Mouse (Mus musculus) C2C12 (cell line): ENCODE data around the gene Gsg1l.

Experiments used
- CEBPB ChIP-seq: IDR thresholded peaks from one replicate; pipeline ENCODE4 v1.6.1; 2011; ENCODE audit warnings: low read depth, mild to moderate bottlenecking, control low read depth, moderate library complexity
- CTCF ChIP-seq: IDR thresholded peaks from one replicate; pipeline ENCODE4 v1.5.1; 2011; ENCODE audit not compliant: control insufficient read depth, insufficient read depth, insufficient read length
- FOSL1 ChIP-seq: IDR thresholded peaks from one replicate; pipeline ENCODE4 v1.8.0; 2011; ENCODE audit warnings: mild to moderate bottlenecking, low read length; ENCODE audit not compliant: poor library complexity, insufficient read depth, severe bottlenecking
- MAX ChIP-seq: IDR thresholded peaks from one replicate; pipeline ENCODE4 v1.6.1; 2011; ENCODE audit warnings: mild to moderate bottlenecking, control low read depth
- MYOD1 ChIP-seq: IDR thresholded peaks from one replicate; pipeline ENCODE4 v1.6.1; 2011; ENCODE audit warnings: low read depth; ENCODE audit not compliant: control insufficient read depth, insufficient read length
- MYOG ChIP-seq: IDR thresholded peaks from one replicate; pipeline ENCODE4 v1.6.1; 2011; ENCODE audit not compliant: control insufficient read depth, insufficient read length; ENCODE audit errors: extremely low read depth
- USF1 ChIP-seq: IDR thresholded peaks from one replicate; pipeline ENCODE4 v1.6.1; 2011; ENCODE audit warnings: low read depth, mild to moderate bottlenecking, control low read depth, moderate library complexity

GRCm38 (mm10) chr7:126083980-126084348 lies 1.8 kb upstream of the Gsg1l start:
- TF ChIP-seq USF1 (no peak), CTCF (no peak), CEBPB (no peak), MAX (no peak), MYOG (no peak), MYOD1 (no peak), FOSL1 (no peak)
